Mouse (Mus musculus) heart, adult 2 months (tissue): Measurements from ENCODE around the gene Polr3h.

ENCODE experiments used
- CTCF ChIP-seq: fragments of 200-600 bp; IDR thresholded peaks from 2 replicates; pipeline ENCODE4 v1.8.1; 2022; ENCODE audit warnings: antibody characterized with exemption, mild to moderate bottlenecking, moderate library complexity
- EP300 ChIP-seq: fragments of 200-500 bp; IDR thresholded peaks from 2 replicates; pipeline ENCODE4 v1.6.1; 2011; ENCODE audit warnings: low read depth, low read length, control low read depth; ENCODE audit not compliant: insufficient read depth
- POLR2A ChIP-seq: fragments of 200-500 bp; IDR thresholded peaks from 2 replicates; pipeline ENCODE4 v1.6.1; 2011; ENCODE audit warnings: mild to moderate bottlenecking, low read depth, low read length, control low read depth; ENCODE audit not compliant: insufficient read depth

- TF ChIP-seq POLR2A (no peak), CTCF (peak; percentile 63), EP300 (0 out of 2 replicates have a peak, but pooled peaks have one; percentile 12)
Observed at GRCm38 (mm10) chr15:81938246-81938645, 12.2 kb upstream of the Polr3h start.
